Mouse (Mus musculus) lung, postnatal 0 days (tissue): ENCODE measurements around the gene Ints2.

ENCODE experiments used
- CTCF ChIP-seq: IDR thresholded peaks from 2 replicates; pipeline ENCODE4 v1.5.1; 2016; ENCODE audit warnings: antibody characterized with exemption, mild to moderate bottlenecking
- EP300 ChIP-seq: IDR thresholded peaks from 2 replicates; pipeline ENCODE4 v1.6.1; 2016; ENCODE audit warnings: antibody characterized with exemption, mild to moderate bottlenecking, control low read depth

DNA sequence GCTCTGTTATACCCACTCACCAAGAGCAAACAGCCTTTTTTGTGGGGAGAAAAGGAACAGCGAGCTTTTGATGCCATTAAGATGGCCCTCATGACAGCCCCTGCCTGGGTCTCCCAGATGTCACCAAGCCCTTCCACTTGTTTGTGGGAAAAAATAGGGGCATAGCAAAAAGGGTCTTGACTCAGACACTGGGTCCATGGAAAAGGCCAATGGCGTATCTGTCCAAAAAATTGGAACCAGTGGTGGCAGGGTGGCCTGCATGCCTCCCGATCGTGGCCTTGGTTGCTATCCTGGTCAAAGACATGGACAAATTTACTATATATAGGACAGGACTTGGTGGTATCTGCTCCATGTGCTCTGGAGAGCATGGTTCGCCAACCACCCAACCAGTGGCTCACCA, 52.3 kb downstream of the Ints2 start:
- TF ChIP-seq CTCF (no peak), EP300 (no peak)
